Mouse (Mus musculus): ENCODE measurements around the gene H2-D1.
"Not testable (repeated sequence)": the region's sequence is repeated elsewhere in the genome, so short reads cannot be mapped to it uniquely, and the experiment has no call there.

Gene H2-D1

GRCm38 (mm10) chr17:35303756-35304350 lies 41.3 kb downstream of the H2-D1 start:
- DNase-seq (ENCODE audit: low spot score) = no peak

- no peak for DNase-seq (ENCODE audit: low spot score)
These were observed 41.9 kb downstream of the H2-D1 start for GRCm38 (mm10) chr17:35304478-35304877.

GRCm38 (mm10) chr17:35304921-35305320 lies 42.4 kb downstream of the H2-D1 start:
- DNase-seq (ENCODE audit: low spot score) = not testable (repeated sequence)

All from adipocyte (in vitro differentiated cells).